Mouse (Mus musculus) spleen, adult 2 months (tissue): Measurements from ENCODE around the gene Frg2f1.

Experiments used
- CTCF ChIP-seq: fragments of 200-500 bp; IDR thresholded peaks from 2 replicates; pipeline ENCODE4 v1.5.1; 2011; ENCODE audit warnings: mild to moderate bottlenecking, inconsistent platforms; ENCODE audit not compliant: insufficient read depth, insufficient read length, insufficient replicate concordance; ENCODE audit errors: extremely low read depth
- POLR2A ChIP-seq: fragments of 200-500 bp; IDR thresholded peaks from 2 replicates; pipeline ENCODE4 v1.6.1; 2011; ENCODE audit warnings: low read depth, low read length, inconsistent platforms

- TF ChIP-seq POLR2A (no peak), CTCF (no peak)
Measured at GRCm38 (mm10) chr4:119526329-119526845, 12.9 kb downstream of the Frg2f1 start.
